Mouse (Mus musculus): ENCODE measurements at regions not wholly inside any gene's neighbourhood (a gene's known extent, or its start where the extent isn't known, plus 50 kb on each side); places are given as distances from the start of the nearest gene placed in this dataset.

DNA sequence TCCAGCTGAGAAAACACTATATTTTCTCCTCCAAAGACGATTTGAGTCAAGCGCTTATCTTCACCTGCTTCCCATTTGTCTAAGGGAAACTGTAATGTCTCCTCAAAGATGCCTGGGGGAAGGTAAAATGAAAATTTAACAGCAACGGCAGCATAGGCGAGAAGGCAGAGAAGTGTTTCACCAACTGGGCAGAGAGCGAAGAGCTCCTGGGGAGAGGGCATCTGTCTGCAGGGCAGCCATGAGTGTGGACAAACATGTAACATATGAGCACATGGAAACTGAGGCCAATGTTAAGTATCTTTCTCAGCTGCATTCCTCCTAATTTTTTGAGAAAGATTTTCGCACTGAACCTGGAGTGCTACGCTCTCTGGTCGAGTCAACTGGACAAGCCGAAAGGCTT, 325.7 kb upstream of the Clec14a start:
- TF ChIP-seq GABPA (IDR thresholded peaks at IDR 0.05; ENCODE audit: insufficient replicate concordance, low read depth, low read length) (no peak), CTCF (conservative IDR thresholded peaks at IDR 0.05 in 1 of 2, IDR thresholded peaks at IDR 0.05 in 1 of 2; ENCODE audit: low read depth in 2 of 2, low read length in 2 of 2) (no peak), MAZ (IDR thresholded peaks at IDR 0.05; ENCODE audit: low read depth, low read length) (no peak), POLR2A (IDR thresholded peaks at IDR 0.05; ENCODE audit: low read depth, low read length) (no peak), JUND (conservative IDR thresholded peaks at IDR 0.05; ENCODE audit: low read depth, low read length) (no peak), MEF2A (IDR thresholded peaks at IDR 0.05; ENCODE audit: borderline replicate concordance, low read depth, low read length) (no peak), ZC3H11A (IDR thresholded peaks at IDR 0.05; ENCODE audit: low read depth, low read length) (no peak), USF1 (IDR thresholded peaks at IDR 0.05; ENCODE audit: low read depth, low read length) (no peak), MXI1 (IDR thresholded peaks at IDR 0.05; ENCODE audit: low read depth, low read length) (no peak), BHLHE40 (IDR thresholded peaks at IDR 0.05; ENCODE audit: low read depth, low read length) (no peak)
